Mouse (Mus musculus): ENCODE results near the gene Fance.
"Not testable (repeated sequence)": the region's sequence is repeated elsewhere in the genome, so short reads cannot be mapped to it uniquely, and the experiment has no call there.

The Fance gene

DNA sequence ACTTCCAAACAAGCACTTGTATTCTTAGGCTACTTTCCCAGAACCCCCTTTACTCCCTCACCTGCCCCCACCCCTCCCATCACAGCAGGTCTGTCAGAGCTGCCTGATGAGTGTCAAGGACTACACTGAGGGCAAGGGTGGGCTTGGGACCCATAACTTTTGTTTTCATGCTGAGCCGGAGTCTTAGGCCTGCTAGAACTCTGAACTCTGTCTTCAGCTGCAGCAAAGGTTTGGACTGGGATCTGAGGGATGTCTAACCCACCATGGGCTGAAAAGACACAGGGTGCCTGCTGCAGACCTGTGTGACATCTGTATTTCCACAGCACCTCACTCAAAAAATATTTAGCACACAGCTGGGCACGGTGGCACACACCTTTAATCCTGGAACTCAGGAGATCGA, 13.6 kb downstream of the Fance start:
- no peak for DNase-seq (ENCODE audit: low spot score)

DNA sequence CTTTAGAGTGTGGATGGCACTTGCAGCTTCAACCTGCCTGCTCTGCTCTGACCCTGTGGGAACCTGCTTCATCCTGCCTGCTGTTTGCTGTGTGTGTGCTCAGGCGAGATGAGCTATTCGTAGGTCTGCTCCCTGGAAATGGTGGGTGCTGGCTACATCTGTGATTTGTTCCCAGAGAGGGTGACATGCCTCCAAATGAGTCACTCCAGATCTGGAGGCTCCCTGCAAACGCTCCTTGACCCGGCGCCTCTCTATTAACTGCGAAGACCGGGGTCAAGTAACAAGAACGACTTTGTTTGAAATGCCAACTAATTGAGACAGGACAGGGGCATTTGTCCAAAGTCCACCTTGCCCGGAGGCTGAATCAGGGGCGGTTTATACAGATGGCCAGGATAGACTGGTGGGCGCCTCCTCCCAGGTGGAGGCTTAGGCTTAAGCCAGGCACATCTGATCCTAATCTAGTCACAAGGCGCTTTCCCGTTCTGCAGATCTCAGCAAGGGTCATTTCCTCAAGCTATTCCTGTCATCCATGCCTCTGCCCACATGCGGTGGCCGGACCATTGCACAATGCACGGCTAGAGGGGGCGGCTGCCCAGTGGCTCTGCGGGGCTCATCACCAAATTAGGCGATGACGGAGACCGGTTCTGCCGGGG, 14.5 kb downstream of the Fance start:
- no peak for DNase-seq (ENCODE audit: low spot score)

DNA sequence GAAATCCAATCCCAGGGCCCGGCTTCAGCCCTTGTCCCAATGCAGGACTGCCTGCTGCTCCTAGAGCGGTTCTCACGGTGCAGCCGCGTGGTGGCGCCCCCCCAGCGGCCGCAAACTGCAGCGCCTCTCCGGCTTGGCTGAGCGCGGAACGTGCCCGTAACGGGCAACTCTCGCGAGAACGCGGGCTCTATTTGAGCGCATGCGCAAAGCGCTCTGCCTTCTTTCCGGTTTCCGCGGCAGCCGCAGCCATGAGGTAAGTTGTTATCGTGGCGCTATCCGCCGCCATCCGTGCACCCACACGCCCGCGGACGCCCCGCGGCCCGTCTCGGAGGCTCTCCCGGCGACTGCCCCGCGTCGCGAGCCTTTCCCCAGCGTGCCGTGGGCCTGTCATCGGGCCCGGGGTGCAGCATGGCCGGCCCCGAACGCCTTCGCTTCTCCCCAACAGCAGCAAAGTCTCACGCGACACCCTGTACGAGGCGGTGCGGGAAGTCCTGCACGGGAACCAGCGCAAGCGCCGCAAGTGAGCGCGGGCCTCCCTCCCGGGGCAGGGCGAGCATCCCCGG, 15.1 kb downstream of the Fance start, which contains the start of gene Rpl10a:
Gene Rpl10a, plus strand, starts transcription at position 106 of the 563 bp plus-strand sequence.
- peak; percentile 99 for DNase-seq (ENCODE audit: low spot score)

DNA sequence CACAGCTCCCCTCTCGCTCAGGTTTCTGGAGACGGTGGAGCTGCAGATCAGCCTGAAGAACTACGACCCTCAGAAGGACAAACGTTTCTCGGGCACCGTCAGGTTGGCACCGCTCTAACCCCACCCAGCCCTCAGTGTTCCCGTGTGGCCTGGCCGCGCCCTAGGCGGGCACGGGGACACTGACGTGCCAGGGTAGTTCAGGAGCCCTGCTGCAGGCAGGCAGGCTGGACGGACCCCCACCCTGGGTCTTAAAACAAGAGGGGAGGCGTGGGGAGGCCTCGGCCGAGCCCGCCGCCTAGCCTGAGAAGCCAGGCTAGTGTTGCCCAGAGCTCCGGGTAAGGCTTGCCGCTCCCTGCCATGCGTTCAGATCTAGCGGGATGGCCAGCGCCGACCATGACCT, 15.6 kb downstream of the Fance start:
- DNase-seq (ENCODE audit: low spot score): no peak

DNA sequence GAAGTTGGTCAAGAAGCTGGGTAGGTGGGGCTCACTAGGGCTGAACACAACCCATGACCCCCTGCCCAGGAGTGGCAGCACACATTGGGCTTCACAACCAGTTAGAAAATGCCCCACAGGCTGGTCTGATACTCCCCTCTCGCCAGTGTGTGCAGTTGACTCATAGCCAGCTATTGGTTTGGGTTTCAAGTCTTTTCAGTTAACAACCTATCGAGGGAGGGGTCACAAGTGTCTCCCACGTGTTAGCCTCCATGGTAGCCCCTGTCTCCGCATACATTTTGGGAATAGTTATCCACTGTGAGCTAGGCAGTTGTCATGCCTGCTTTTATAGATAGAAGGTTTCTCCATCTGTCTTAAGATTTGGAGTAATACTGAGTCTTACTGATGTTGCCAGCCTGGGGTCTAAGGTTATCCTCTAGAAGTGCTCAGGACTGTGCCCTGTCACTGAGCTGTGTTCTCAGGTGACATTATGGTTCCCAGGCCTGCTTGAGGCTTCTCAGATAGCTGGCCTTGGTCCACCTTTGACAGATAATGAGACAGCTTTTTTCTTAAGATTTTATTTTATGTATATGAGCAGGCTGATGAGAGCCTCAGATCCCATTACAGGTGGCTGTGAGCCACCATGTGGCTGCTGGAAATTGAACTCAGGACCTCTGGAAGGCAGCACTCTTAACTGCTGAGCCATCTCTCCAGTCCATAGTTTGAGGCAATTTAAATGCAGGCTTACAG, 16.3 kb downstream of the Fance start:
- no peak for DNase-seq (ENCODE audit: low spot score)

DNA sequence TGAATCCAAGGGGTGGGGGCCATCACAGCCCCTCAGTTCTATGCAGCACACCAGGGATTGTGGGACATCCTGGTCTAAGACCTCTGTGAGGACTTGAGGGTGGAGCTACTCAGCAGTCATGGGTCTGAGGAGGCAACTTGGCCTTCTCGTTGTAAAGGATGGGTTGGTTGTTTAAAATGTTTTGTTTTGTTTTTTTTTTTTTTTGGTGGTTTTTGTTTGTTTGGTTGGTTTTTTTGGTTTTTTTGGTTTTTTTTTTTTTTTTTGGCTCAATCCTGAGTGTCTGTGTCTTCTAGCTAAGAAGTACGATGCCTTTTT, 16.9 kb downstream of the Fance start:
- DNase-seq (ENCODE audit: low spot score): no peak

DNA sequence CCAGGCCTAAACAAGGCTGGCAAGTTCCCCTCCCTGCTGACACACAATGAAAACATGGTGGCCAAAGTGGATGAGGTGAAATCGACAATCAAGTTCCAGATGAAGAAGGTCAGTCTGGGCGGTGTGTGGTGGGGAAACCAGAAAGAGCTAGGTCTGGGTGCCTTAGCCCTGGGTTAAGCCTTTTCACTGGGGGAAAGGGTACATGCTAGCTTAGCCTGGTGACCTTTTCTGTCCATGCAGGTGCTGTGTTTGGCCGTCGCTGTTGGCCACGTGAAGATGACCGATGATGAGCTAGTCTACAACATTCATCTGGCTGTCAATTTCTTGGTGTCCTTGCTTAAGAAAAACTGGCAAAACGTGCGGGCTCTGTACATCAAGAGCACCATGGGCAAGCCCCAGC, 17.3 kb downstream of the Fance start:
- not testable (repeated sequence) for DNase-seq (ENCODE audit: low spot score)

DNA sequence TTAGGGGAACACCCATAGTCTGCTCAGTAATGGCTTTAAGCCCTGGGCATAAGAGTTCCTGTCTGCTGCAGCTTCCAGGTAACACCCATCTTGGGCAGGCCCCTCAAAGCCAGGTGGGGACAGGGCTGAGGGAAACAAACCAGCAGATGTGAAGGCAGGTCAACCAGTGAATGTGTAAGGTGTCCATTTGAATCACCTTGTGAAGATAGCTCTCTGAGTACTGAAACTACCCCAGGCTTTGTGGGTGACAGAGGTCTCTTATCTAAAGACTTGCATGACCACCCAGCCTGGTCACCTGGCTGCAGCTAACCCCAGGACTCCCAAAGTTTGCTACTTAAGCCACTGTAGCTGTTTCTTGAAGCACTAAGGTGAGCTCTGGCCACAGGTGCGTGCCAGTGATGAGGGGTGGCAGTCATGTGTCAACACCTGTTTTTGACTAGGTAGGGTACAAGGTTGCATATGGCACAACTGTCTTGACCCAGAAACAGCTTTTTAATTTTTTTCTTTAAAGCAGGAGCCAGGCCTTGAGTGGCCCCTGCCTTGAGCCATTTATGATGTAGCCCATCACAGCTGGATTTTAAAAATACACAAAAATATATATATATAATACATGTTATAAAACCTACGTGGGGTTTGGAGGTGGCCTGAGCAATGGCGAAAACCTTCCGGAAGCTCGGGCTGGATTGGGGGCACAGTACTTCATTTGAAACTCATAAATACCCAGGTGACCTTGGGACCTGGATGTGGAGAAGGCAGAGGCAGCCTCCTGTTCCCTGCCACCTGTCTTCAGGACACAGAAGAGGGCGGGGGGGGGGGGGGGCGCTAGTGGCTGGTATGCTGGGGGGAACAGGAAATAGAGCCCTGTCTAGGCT, 18.2 kb downstream of the Fance start:
- DNase-seq (ENCODE audit: low spot score): no peak

DNA sequence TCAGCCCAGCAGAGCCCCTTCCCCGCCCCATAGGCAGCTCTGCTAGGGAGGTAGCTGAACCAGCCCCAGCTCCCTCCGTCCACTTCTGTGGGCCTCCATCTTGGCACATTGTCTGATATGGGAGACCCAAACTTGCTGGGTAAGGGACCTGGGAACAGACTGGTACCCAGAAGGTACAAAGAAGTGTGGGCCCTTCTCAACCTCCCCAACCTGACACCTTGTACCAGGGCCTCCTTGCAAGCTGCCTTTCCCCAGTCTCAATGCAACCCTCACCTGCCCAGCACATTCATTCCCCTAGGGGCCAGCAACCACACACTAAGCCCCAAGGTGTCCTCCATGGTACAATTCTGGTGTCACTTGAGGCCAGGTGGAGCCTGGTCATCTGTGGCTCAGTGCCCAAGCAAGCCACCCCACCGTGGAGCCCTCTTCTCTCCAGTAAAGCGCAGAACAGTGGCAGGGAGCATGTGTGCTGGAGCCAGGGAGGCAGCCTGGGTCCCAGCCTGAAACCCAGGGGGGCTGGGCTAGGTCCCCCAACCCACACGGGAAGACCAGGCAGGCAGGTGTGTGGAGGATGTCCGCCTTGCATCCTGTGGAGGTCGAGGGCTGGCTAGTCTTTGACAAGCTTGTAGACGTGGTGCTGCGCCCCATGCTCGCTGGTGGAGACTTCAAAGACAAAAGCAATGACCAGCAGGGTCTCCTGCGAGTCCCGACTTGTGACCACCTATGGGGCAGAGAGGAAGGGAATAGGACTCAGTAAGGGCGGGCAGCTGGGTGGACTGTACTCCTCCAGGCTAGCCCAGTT, 19.0 kb downstream of the Fance start:
- DNase-seq (ENCODE audit: low spot score): peak; percentile 46

DNA sequence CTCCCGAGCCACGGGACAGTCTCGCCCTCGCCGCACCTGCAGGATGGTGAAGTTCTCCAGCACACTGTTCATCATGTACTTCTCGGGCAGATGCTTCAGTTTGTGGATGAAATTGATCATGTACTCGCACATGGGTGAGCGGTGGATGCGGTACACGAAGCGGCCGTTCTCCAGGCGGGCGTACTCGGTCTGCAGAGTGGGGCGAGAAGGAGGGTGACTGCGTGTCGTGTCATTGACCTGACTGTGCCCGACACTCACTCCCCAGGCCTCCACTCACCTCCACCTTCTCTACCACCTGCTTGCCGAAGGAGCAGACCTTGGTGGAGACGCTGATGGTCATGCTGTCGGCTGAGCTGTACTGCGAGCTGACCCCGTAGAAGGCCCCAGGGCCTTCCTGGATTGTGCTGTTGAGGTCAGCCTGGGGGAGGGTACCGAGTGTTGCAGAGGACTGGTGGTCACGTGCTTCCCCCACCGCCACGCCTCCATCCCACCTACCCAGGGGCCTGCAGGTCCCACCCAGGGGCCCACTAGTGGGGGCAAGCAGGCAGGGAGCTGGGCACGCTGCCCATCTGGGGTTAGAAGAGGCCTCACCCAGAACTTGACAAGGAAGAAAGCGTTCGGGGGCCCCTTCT, 19.7 kb downstream of the Fance start:
- peak; percentile 70 for DNase-seq (ENCODE audit: low spot score)

DNA sequence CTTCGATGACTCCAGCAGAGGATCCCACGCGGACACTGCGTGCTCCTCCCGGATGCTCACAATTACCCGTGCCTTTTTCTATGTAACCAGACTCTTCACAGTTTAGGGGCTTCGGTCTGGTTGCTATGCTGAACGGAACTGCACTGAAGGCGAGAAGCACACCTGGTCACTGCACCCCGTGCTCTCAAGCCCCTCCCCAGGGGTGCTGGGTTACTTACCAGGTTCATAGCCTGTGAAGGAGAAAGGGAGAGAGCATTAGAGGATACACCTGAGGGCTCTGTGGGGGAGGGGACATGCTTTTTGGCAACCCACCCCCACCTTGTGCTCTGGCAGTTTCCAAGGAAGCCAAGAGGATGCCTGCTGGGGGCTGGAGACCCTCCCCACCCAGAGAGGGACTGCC, 21.9 kb downstream of the Fance start:
- DNase-seq (ENCODE audit: low spot score): no peak

DNA sequence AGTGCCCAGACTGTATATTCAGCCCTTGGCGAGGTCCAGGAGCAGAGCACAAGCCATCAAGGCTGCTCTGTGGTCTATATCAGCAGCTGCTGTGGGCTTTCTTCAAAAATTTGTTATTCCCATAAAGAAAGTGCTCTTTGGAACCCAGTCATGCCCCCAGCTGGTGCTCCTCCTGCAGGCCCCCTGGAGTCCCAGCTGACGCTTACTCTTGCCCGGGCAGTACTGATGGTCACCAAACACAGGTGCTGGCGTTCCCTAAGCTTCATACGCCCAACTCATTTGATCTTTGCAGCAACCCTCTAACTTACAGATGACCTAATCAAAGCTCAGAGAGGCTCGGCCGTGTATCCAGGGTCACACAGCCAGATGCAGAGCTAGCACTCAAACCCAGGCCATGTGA, 24.2 kb downstream of the Fance start:
- no peak for DNase-seq (ENCODE audit: low spot score)

DNA sequence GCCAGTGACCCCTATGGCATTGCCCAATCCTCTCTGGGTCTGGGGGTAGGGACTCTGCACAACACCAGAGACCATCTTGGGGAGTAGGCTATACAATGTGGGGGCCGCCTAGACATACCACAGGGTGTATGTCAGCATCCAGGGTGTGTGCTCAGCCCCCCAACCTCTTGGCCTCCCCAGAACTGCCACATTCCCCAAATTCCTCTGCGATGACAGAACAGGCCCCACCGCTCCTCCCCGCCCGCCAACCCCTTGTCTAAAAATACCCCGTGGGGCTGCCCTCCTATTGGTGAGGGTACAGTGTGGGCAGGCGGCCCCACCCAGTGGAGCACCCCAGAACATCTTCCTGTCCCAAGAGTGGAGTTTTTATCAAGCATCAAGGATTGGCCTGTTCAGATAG, 27.3 kb downstream of the Fance start:
- DNase-seq (ENCODE audit: low spot score): no peak

DNA sequence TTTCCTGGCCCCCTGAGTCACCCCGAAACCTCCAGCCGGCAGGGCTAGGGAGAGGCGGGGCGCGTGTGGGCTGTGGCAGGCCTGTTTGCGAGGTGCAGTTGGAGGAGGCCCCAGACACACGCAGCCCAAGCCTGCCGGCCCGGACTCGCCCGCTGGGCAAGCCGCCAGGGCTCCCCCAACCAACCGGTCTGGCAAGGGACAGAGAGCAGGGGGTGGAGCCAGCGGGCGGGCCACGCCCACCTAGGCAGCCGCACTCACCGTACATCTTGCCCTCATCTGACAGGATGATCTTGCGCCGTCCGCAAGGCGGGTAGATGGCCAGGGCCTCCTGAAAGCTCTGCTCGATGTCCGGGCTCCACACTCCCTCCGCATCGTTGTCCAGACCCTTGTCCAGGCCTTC, 27.8 kb downstream of the Fance start:
- peak; percentile 91 for DNase-seq (ENCODE audit: low spot score)

DNA sequence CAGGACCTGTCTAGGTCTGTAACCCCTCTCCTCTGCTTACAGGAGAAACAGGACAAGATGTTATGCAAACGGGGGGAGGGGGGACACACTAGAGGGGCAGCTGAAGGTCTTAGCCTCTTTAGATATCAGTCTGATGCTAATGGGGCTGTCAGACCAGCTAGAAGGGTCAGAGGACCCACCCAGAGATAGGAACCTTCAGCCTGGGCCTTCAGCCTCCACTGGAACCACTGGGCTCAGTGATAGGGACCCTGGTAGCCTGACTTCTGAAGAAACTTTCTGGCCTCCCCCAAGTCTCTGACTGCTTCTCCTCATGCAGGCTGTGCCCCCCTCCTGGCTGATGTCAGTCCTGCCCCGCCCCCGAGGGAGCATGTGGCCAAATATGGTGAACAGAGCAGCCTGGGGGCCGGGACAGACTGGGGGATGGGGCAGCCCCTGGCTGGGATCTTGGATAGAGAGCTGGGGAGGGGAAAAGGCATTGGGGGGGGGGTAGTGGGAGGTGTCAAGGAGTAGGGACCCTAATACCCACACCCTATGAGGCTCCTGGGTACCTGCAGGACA, 30.8 kb downstream of the Fance start:
- DNase-seq (ENCODE audit: low spot score): peak; percentile 78

DNA sequence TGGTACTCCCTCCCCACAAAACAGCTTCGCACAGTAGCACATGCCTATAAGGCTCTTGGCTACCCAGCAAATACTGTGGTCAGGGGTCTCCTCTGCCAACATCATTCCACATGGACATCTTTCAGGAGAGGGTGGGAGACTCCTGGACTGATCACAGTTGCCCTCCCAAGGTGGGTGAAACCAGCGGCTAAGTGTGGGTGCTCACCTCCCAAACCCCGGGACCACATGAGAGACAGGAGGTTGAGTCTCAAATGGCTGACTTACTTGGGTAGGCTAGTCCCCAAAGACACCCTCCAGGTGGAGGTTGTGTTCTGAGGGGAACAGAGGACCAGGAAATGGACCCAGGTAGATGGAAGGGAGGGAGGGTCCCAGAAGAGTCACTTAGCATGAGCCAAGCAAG, 31.4 kb downstream of the Fance start:
- no peak for DNase-seq (ENCODE audit: low spot score)

DNA sequence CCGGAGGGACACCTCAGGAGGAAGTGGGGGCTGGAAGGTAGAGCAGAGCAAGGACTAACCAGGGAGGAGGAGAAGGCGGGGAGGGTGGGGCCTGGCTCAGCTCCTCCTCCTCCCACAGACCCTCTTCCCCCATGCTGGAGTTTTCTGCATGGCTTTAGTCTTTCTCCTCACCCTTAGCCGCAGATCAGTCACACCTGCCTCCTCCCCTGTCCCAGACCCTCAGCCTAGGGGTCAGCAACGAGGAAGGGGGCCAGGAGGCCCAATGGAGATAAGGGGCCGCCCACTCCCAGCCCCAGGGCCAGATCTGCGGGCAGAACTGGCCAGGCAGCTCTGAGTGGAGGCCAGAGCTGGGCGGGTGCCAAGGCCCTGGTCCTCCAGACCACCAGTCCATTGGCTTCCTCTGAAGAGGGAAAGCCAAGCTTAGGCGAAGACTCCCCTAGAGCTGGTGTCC, 32.0 kb downstream of the Fance start:
- DNase-seq (ENCODE audit: low spot score): peak; percentile 77

DNA sequence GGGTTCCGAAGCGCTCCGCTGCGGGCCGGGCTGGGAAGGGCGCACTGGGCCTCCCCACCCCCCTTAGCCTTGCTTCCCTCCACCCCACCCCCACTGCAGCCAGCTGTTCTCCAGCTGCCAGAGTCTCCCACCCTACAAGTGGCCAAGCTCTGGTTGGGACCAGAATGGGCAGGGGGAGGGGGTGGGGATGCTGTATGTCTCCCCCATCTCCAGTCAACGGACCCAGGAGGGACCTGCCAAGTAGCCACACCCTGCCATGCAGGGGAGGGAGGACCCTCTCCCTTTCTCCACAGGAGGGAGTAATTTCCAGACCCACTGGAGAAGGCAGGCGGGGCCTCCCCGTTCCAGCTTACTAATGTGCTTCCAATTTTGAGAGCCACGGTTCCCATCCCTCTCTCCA, 32.6 kb downstream of the Fance start:
- peak; percentile 84 for DNase-seq (ENCODE audit: low spot score)

DNA sequence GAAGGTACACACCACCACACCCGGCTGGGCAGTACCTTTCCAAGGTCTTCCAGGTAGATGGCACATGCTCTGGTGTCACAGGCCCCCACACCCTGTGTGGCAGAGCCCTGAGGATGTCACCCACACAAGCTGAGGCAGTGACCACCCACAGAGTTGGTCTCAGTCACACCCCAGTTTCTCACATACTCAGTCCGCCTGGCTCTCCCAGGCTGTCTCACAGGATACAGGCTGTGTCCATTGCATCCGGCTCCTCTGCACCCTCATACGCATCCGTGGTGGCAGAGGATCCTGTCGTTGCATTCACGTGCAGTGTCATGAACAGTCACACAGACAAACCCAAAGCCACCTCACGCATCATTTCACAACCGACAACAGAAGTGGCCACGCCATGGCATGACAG, 34.0 kb downstream of the Fance start:
- no peak for DNase-seq (ENCODE audit: low spot score)

DNA sequence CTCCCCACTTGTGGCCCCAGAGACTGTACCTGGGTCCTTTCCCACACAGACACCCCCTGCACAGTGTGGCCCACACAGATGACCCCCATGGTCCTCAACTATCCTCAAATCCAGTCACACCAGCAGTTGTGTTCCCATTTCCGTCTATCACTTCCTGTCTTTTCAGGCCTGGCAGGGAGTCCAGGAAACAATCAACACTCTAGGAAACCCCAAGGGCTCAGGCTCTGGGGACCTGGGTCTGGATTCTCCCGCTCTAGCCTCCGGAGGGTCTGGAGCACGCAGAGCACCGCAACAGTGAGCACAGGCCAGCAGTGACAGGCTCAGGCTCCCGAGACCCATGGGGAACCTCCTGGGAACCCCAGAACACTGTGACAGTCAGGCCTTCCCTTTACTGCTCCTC, 34.9 kb downstream of the Fance start:
- no peak for DNase-seq (ENCODE audit: low spot score)

DNA sequence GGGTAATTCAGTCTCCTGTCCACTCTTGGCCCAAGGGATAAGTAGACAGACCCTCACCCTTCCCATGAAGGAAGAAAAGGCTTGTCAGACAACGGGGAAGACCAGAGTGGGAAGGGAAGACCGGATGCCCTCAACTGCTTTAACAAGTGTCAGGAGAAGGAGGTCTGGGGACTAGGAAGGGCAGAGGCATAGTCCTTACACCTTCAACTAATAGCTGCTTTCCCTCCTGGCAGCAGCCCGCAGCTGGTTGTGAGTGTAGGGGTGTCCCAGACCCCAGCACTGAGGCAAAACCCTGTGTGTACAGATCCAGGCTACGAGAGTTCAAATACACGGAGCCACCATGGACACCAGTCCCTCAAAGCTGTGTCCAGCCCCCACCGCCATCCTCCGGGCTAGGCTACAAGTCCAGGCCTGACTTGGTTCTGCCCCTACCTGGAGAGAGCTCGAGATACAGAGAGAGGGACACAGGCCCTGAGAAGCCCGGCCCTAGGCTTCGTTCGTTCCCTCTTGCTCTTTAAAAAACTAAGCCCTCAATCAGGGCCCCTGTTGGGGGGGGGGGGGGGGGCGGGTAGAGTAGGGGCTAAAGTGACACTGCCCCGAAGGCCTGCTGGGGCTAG, 36.1 kb downstream of the Fance start:
- DNase-seq (ENCODE audit: low spot score): no peak
